Mouse (Mus musculus) ES-Bruce4 (cell line): ENCODE results near the gene Mipep.

Experiments used
- CTCF ChIP-seq: IDR thresholded peaks from one replicate; pipeline ENCODE4 v1.8.1; 2011; ENCODE audit warnings: low read depth, low read length
- POLR2A ChIP-seq: IDR thresholded peaks from one replicate; pipeline ENCODE4 v1.8.1; 2011; ENCODE audit warnings: low read length; ENCODE audit not compliant: insufficient read depth

- TF ChIP-seq CTCF (no peak), POLR2A (no peak)
Observed at GRCm38 (mm10) chr14:60843596-60843995, 59.2 kb downstream of the Mipep start.
